Mouse (Mus musculus) myocyte (in vitro differentiated cells): Measurements from ENCODE around the gene Stra6.

Source experiments
- CEBPB ChIP-seq: IDR thresholded peaks from 2 replicates; pipeline ENCODE4 v1.6.1; 2011; ENCODE audit warnings: mild to moderate bottlenecking, moderate library complexity; ENCODE audit not compliant: poor library complexity, insufficient read depth, severe bottlenecking
- E2F4 ChIP-seq: IDR thresholded peaks from one replicate; pipeline ENCODE4 v1.6.1; 2011; ENCODE audit warnings: mild to moderate bottlenecking, control low read depth, moderate library complexity; ENCODE audit not compliant: insufficient read depth
- MAX ChIP-seq: IDR thresholded peaks from one replicate; pipeline ENCODE4 v1.6.1; 2011; ENCODE audit warnings: low read depth, mild to moderate bottlenecking, control low read depth
- MYOD1 ChIP-seq, 3 experiments: IDR thresholded peaks; one replicate each; pipeline ENCODE4 v1.6.1; 2011; ENCODE audit warnings: control low read depth in 2 of 3, low read depth in 2 of 3, mild to moderate bottlenecking in 2 of 3, moderate library complexity in 1 of 3; ENCODE audit not compliant: insufficient read length in 2 of 3, control insufficient read depth in 1 of 3
- MYOG ChIP-seq, 3 experiments: IDR thresholded peaks; one replicate each; pipeline ENCODE4 v1.6.1; 2011; ENCODE audit warnings: control low read depth in 2 of 3, low read depth in 2 of 3, mild to moderate bottlenecking in 2 of 3; ENCODE audit not compliant: insufficient read length in 2 of 3, control insufficient read depth in 1 of 3, insufficient read depth in 1 of 3
- POLR2A ChIP-seq: IDR thresholded peaks from one replicate; pipeline ENCODE4 v1.6.1; 2011; ENCODE audit warnings: low read depth, mild to moderate bottlenecking, control low read depth, moderate library complexity; ENCODE audit not compliant: insufficient read length
- TCF12 ChIP-seq: IDR thresholded peaks from one replicate; pipeline ENCODE4 v1.6.1; 2011; ENCODE audit warnings: mild to moderate bottlenecking, control low read depth; ENCODE audit not compliant: poor library complexity, insufficient read depth, severe bottlenecking
- USF1 ChIP-seq: IDR thresholded peaks from one replicate; pipeline ENCODE4 v1.6.1; 2011; ENCODE audit warnings: low read depth, mild to moderate bottlenecking, control low read depth, moderate library complexity

- TF ChIP-seq USF1, result no peak
- TF ChIP-seq POLR2A, result no peak
- TF ChIP-seq E2F4, result no peak
- no peak for TF ChIP-seq TCF12
- no peak for TF ChIP-seq MYOD1 (IDR thresholded peaks at IDR 0.05; ENCODE audit: control insufficient read depth in 1 of 3, insufficient read length in 2 of 3, low read depth in 2 of 3)
- TF ChIP-seq MAX, result no peak
- TF ChIP-seq CEBPB, result peak; percentile 69; the same call in 1 of the 2 replicates
- no peak for TF ChIP-seq MYOG (IDR thresholded peaks at IDR 0.05; ENCODE audit: control insufficient read depth in 1 of 3, insufficient read depth in 1 of 3, insufficient read length in 2 of 3, low read depth in 2 of 3)
Measured at GRCm38 (mm10) chr9:58035951-58036698, 27.5 kb upstream of the Stra6 start.
